Mouse (Mus musculus): ENCODE results near the gene Lgi2. TPM values are rescaled to one million over a fixed set of nuclear protein-coding genes. Genes with fewer than 3 reads are reported as not detected.

Gene Lgi2
- total and polyA plus RNA-seq, 3 experiments, result under 0.01 TPM; not detected in 2

GRCm38 (mm10) chr5:52609672-52610071, 43.4 kb upstream of the Lgi2 start:
- ATAC-seq (ENCODE audit: extremely low read depth, insufficient number of reproducible peaks, low FRiP score, poor library complexity, severe bottlenecking), result no peak
- Histone ChIP-seq H3K27me3 (ENCODE audit: insufficient read depth, low read length) (0 out of 2 replicates have a peak, but pooled peaks cover 11% of the 10 kb centered on the region), H3K4me3 (ENCODE audit: low read depth, low read length) (no peak overlapping the region), H3K36me3 (replicated peaks) (no peaks in the 10 kb centered on the region), H3K9me3 (replicated peaks) (no peaks in the 10 kb centered on the region; the same call in 1 of the 2 replicates), H3K4me1 (ENCODE audit: insufficient read depth, low read depth, low read length) (peaks cover under 1% of the 10 kb centered on the region; the same call in 1 of the 2 replicates)
- no peak for DNase-seq (ENCODE audit: low spot score)
- no peak for TF ChIP-seq TAL1 (conservative IDR thresholded peaks at IDR 0.05; ENCODE audit: low read depth, low read length)
- no peak for TF ChIP-seq CTCF (IDR thresholded peaks at IDR 0.05; ENCODE audit: low read depth, low read length)

GRCm38 (mm10) chr5:52604582-52605041, 38.4 kb upstream of the Lgi2 start:
- no peaks in the 10 kb centered on the region for H3K4me1 ChIP-seq (ENCODE audit: insufficient read depth, low read depth, low read length)
- H3K4me3 ChIP-seq (ENCODE audit: low read depth, low read length), result no peak overlapping the region
- no peak for DNase-seq (ENCODE audit: low spot score)
- no peaks in the 10 kb centered on the region for H3K36me3 ChIP-seq (replicated peaks)
- TF ChIP-seq TAL1 (conservative IDR thresholded peaks at IDR 0.05; ENCODE audit: low read depth, low read length) (no peak), POLR2AphosphoS5 (IDR thresholded peaks at IDR 0.05; ENCODE audit: insufficient replicate concordance, low read depth, low read length) (no peak), CTCF (IDR thresholded peaks at IDR 0.05; ENCODE audit: low read depth, low read length) (no peak), GATA2 (IDR thresholded peaks at IDR 0.05; ENCODE audit: borderline replicate concordance, low read depth, low read length) (no peak)
- H3K27me3 ChIP-seq (ENCODE audit: insufficient read depth, low read length), result no peaks in the 10 kb centered on the region
- ATAC-seq (ENCODE audit: extremely low read depth, insufficient number of reproducible peaks, low FRiP score, poor library complexity, severe bottlenecking), result no peak
- H3K9me3 ChIP-seq (replicated peaks), result no peaks in the 10 kb centered on the region; the same call in 1 of the 2 replicates

GRCm38 (mm10) chr5:52590612-52591011, 24.4 kb upstream of the Lgi2 start:
- H3K4me1 ChIP-seq (ENCODE audit: insufficient read depth, low read depth, low read length), result no peaks in the 10 kb centered on the region
- H3K9me3 ChIP-seq (replicated peaks), result peaks cover 4% of the 10 kb centered on the region
- H3K27me3 ChIP-seq (ENCODE audit: insufficient read depth, low read length), result no peaks in the 10 kb centered on the region; the same call in 1 of the 2 replicates
- ATAC-seq (ENCODE audit: extremely low read depth, insufficient number of reproducible peaks, low FRiP score, poor library complexity, severe bottlenecking) (no peak), DNase-seq (ENCODE audit: low spot score) (no peak)
- TF ChIP-seq GATA1 (IDR thresholded peaks at IDR 0.05; ENCODE audit: borderline replicate concordance, low read length), result no peak
- no peak for TF ChIP-seq TAL1 (conservative IDR thresholded peaks at IDR 0.05; ENCODE audit: low read depth, low read length)
- TF ChIP-seq CTCF (IDR thresholded peaks at IDR 0.05; ENCODE audit: low read depth, low read length), result no peak
- no peak for TF ChIP-seq GATA2 (IDR thresholded peaks at IDR 0.05; ENCODE audit: borderline replicate concordance, low read depth, low read length)
- no peak overlapping the region for H3K4me3 ChIP-seq (ENCODE audit: low read depth, low read length)
- no peaks in the 10 kb centered on the region for H3K36me3 ChIP-seq (replicated peaks)

- DNase-seq (ENCODE audit: low spot score) (no peak), ATAC-seq (ENCODE audit: extremely low read depth, insufficient number of reproducible peaks, low FRiP score, poor library complexity, severe bottlenecking) (no peak)
- H3K27me3 ChIP-seq (ENCODE audit: insufficient read depth, low read length), result no peaks in the 10 kb centered on the region; the same call in 1 of the 2 replicates
- H3K9me3 ChIP-seq (replicated peaks), result peaks cover 4% of the 10 kb centered on the region
- no peaks in the 10 kb centered on the region for H3K36me3 ChIP-seq (replicated peaks)
- no peak overlapping the region for H3K4me3 ChIP-seq (ENCODE audit: low read depth, low read length)
- TF ChIP-seq GATA2 (IDR thresholded peaks at IDR 0.05; ENCODE audit: borderline replicate concordance, low read depth, low read length), result no peak
- H3K4me1 ChIP-seq (ENCODE audit: insufficient read depth, low read depth, low read length), result no peaks in the 10 kb centered on the region
Observed at GRCm38 (mm10) chr5:52588650-52589049, 22.4 kb upstream of the Lgi2 start.

GRCm38 (mm10) chr5:52587291-52587733, 21.1 kb upstream of the Lgi2 start:
- Histone ChIP-seq H3K4me3 (ENCODE audit: low read depth, low read length) (no peak overlapping the region), H3K27me3 (ENCODE audit: insufficient read depth, low read length) (no peaks in the 10 kb centered on the region; the same call in 1 of the 2 replicates), H3K4me1 (ENCODE audit: insufficient read depth, low read depth, low read length) (no peaks in the 10 kb centered on the region), H3K9me3 (replicated peaks) (no peaks in the 10 kb centered on the region), H3K36me3 (replicated peaks) (no peaks in the 10 kb centered on the region)
- no peak for ATAC-seq (ENCODE audit: extremely low read depth, insufficient number of reproducible peaks, low FRiP score, poor library complexity, severe bottlenecking)
- TF ChIP-seq GATA1 (IDR thresholded peaks at IDR 0.05; ENCODE audit: borderline replicate concordance, low read length) (no peak), TAL1 (conservative IDR thresholded peaks at IDR 0.05; ENCODE audit: low read depth, low read length) (no peak), GATA2 (IDR thresholded peaks at IDR 0.05; ENCODE audit: borderline replicate concordance, low read depth, low read length) (no peak), POLR2AphosphoS5 (IDR thresholded peaks at IDR 0.05; ENCODE audit: insufficient replicate concordance, low read depth, low read length) (no peak), CTCF (IDR thresholded peaks at IDR 0.05; ENCODE audit: low read depth, low read length) (no peak)
- DNase-seq (ENCODE audit: low spot score), result no peak

GRCm38 (mm10) chr5:52572572-52572971, 6.3 kb upstream of the Lgi2 start:
- Histone ChIP-seq H3K9me3 (replicated peaks) (peaks cover 7% of the 10 kb centered on the region; the same call in 1 of the 2 replicates), H3K36me3 (replicated peaks) (no peaks in the 10 kb centered on the region), H3K4me3 (ENCODE audit: low read depth, low read length) (no peak overlapping the region), H3K27me3 (ENCODE audit: insufficient read depth, low read length) (no peaks in the 10 kb centered on the region), H3K4me1 (ENCODE audit: insufficient read depth, low read depth, low read length) (no peaks in the 10 kb centered on the region)
- DNase-seq (ENCODE audit: low spot score), result no peak
- no peak for TF ChIP-seq CTCF (IDR thresholded peaks at IDR 0.05; ENCODE audit: low read depth, low read length)
- no peak for ATAC-seq (ENCODE audit: extremely low read depth, insufficient number of reproducible peaks, low FRiP score, poor library complexity, severe bottlenecking)

- TF ChIP-seq GATA2 (IDR thresholded peaks at IDR 0.05; ENCODE audit: borderline replicate concordance, low read depth, low read length), result no peak
Observed at GRCm38 (mm10) chr5:52570746-52571145, 4.5 kb upstream of the Lgi2 start.

More at GRCm38 (mm10) chr5:52570746-52571145, 4.5 kb upstream of the Lgi2 start:
- DNase-seq (ENCODE audit: low spot score), result no peak
- no peaks in the 10 kb centered on the region for H3K27me3 ChIP-seq (ENCODE audit: insufficient read depth, low read length)
- H3K4me3 ChIP-seq (ENCODE audit: low read depth, low read length), result no peak overlapping the region
- no peaks in the 10 kb centered on the region for H3K4me1 ChIP-seq (ENCODE audit: insufficient read depth, low read depth, low read length)
- ATAC-seq (ENCODE audit: extremely low read depth, insufficient number of reproducible peaks, low FRiP score, poor library complexity, severe bottlenecking), result no peak
- H3K36me3 ChIP-seq (replicated peaks), result no peaks in the 10 kb centered on the region
- H3K9me3 ChIP-seq (replicated peaks), result peaks cover 9% of the 10 kb centered on the region

Data from G1E (cell line).